Mouse (Mus musculus): Measurements from ENCODE around the gene Isy1. TPM values are rescaled to one million over a fixed set of nuclear protein-coding genes. Genes with fewer than 3 reads are reported as not detected.

Gene Isy1
- polyA plus RNA-seq, 1 experiment from 2014 or later, result 34.1 TPM

DNA sequence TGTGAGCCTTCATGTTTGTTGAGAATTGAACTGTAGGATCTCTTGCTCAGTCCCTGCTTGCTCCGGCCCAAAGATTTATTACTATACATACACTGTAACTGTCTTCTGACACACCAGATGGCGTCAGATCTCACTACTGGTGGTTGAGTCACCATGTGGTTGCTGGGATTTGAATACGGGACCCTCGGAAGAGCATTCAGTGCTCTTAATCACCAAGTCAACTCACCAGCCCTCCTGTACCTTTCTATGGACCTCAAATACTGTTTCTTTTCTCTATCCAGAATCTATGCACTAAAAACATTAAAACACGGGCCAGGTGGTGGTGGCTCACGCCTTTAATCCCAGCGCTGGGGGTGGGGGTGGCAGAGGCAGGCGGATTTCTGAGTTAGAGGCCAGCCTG is 3.0 kb upstream of the Isy1 start:
- Histone ChIP-seq H3K4me3 (ENCODE audit: low read depth, low read length) (no peak overlapping the region), H3K27ac (ENCODE audit: low read depth, low read length) (no peak overlapping the region), H3K9me3 (replicated peaks; ENCODE audit: control insufficient read depth, low read length) (no peaks in the 10 kb centered on the region), H3K27me3 (replicated peaks; ENCODE audit: control insufficient read depth, insufficient read depth, low read length) (no peaks in the 10 kb centered on the region), H3K4me1 (ENCODE audit: control insufficient read depth, insufficient read depth, low read length) (peaks cover 6% of the 10 kb centered on the region; the same call in 1 of the 2 replicates), H3K36me3 (ENCODE audit: control insufficient read depth, insufficient read depth, low read length) (peaks cover 45% of the 10 kb centered on the region), H3K9ac (ENCODE audit: low read length) (no peak overlapping the region), H3K4me2 (ENCODE audit: low read length) (no peak overlapping the region)
- DNase-seq (ENCODE audit: low spot score) (no peak), ATAC-seq (no peak)
- WGBS, result 86% methylated on average over 8 of the region's 8 CpGs

- Histone ChIP-seq H3K9ac (ENCODE audit: low read length) (no peak overlapping the region), H3K36me3 (ENCODE audit: control insufficient read depth, insufficient read depth, low read length) (peaks cover 46% of the 10 kb centered on the region), H3K4me2 (ENCODE audit: low read length) (no peak overlapping the region), H3K27me3 (replicated peaks; ENCODE audit: control insufficient read depth, insufficient read depth, low read length) (no peaks in the 10 kb centered on the region), H3K9me3 (replicated peaks; ENCODE audit: control insufficient read depth, low read length) (no peaks in the 10 kb centered on the region), H3K4me1 (ENCODE audit: control insufficient read depth, insufficient read depth, low read length) (peaks cover 6% of the 10 kb centered on the region; the same call in 1 of the 2 replicates), H3K4me3 (ENCODE audit: low read depth, low read length) (no peak overlapping the region), H3K27ac (ENCODE audit: low read depth, low read length) (no peak overlapping the region)
- DNase-seq (ENCODE audit: low spot score) (no peak), ATAC-seq (no peak)
- WGBS, result 72% methylated on average over 11 of the region's 11 CpGs
Observed at GRCm38 (mm10) chr6:87839797-87840341, 1.3 kb upstream of the Isy1 start.

DNA sequence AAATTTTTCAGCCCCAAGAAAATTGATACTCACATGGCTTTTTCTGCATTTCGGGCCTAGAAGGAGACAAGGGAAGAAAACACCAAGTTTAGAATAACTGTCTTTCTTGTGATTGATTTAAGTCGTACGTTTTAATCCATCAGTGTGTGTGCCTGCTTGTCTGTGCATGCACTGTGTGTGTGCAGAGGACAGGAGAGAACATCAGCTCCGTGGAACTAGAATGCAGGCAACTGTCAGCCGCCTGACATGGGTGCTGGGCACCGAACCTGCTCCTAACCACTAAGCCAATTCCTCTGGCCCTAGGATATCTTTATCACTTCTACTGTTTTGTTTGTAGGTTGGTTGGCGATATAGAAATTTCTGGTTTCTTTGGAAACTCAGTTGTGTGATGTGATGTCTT is 2.9 kb downstream of the Isy1 start, which contains the start of gene Gm45140:
Gm45140 (minus strand) TSS at position 101 of the 400 bp plus-strand sequence.
- Histone ChIP-seq H3K4me3 (ENCODE audit: low read depth, low read length) (no peak within 1 kb of the TSS), H3K9ac (ENCODE audit: low read length) (no peak within 1 kb of the TSS), H3K4me2 (ENCODE audit: low read length) (no peak within 1 kb of the TSS), H3K4me1 (ENCODE audit: control insufficient read depth, insufficient read depth, low read length) (peaks cover 6% of the 10 kb centered on the region; the same call in 1 of the 2 replicates), H3K9me3 (replicated peaks; ENCODE audit: control insufficient read depth, low read length) (no peaks in the 10 kb centered on the region), H3K27ac (ENCODE audit: low read depth, low read length) (no peak within 1 kb of the TSS), H3K27me3 (replicated peaks; ENCODE audit: control insufficient read depth, insufficient read depth, low read length) (no peaks in the 10 kb centered on the region), H3K36me3 (ENCODE audit: control insufficient read depth, insufficient read depth, low read length) (peaks cover 40% of the 10 kb centered on the region)
- ATAC-seq (no peak), DNase-seq (ENCODE audit: low spot score) (no peak)
- 96% methylated on average over 7 of the region's 7 CpGs for WGBS

GRCm38 (mm10) chr6:87820366-87820765 is 18.2 kb downstream of the Isy1 start:
- Histone ChIP-seq H3K27me3 (replicated peaks; ENCODE audit: control insufficient read depth, insufficient read depth, low read length) (no peaks in the 10 kb centered on the region), H3K27ac (ENCODE audit: low read depth, low read length) (no peak overlapping the region), H3K36me3 (ENCODE audit: control insufficient read depth, insufficient read depth, low read length) (peaks cover 100% of the 10 kb centered on the region), H3K9ac (ENCODE audit: low read length) (no peak overlapping the region), H3K4me3 (ENCODE audit: low read depth, low read length) (no peak overlapping the region), H3K4me1 (ENCODE audit: control insufficient read depth, insufficient read depth, low read length) (no peaks in the 10 kb centered on the region), H3K4me2 (ENCODE audit: low read length) (no peak overlapping the region), H3K9me3 (replicated peaks; ENCODE audit: control insufficient read depth, low read length) (no peaks in the 10 kb centered on the region)
- ATAC-seq, result no peak
- WGBS, result 98% methylated on average over 2 of the region's 2 CpGs
- no peak for DNase-seq (ENCODE audit: low spot score)

GRCm38 (mm10) chr6:87814486-87814885 is 24.1 kb downstream of the Isy1 start:
- Histone ChIP-seq H3K27me3 (replicated peaks; ENCODE audit: control insufficient read depth, insufficient read depth, low read length) (no peaks in the 10 kb centered on the region), H3K9ac (ENCODE audit: low read length) (no peak overlapping the region), H3K4me1 (ENCODE audit: control insufficient read depth, insufficient read depth, low read length) (peaks cover 5% of the 10 kb centered on the region), H3K27ac (ENCODE audit: low read depth, low read length) (no peak overlapping the region), H3K36me3 (ENCODE audit: control insufficient read depth, insufficient read depth, low read length) (peaks cover 62% of the 10 kb centered on the region), H3K4me2 (ENCODE audit: low read length) (no peak overlapping the region), H3K9me3 (replicated peaks; ENCODE audit: control insufficient read depth, low read length) (no peaks in the 10 kb centered on the region), H3K4me3 (ENCODE audit: low read depth, low read length) (no peak overlapping the region)
- DNase-seq (ENCODE audit: low spot score) (no peak), ATAC-seq (no peak)
- 93% methylated on average over 5 of the region's 5 CpGs for WGBS

DNA sequence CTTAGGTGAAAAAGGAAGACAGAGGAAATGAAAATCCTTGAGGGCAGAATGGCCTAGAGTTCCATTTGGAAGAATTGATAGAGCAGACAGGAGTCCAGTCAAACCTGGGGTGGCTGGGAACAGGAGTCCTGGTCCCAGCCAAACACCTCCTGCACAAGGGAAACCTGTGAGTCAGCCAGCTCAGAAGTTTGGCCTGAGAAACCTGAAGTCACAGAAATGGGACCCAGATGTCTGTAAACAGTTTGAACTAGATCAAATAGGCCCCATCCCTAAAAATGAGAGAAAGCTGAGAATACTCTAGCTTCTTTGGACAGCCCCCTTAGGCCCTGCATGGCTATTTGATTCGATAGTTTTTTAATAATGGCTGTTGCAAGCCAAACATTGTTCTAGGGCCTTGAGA is 25.9 kb downstream of the Isy1 start:
- peak overlapping the region; percentile 95 for H3K4me2 ChIP-seq (ENCODE audit: low read length)
- no peaks in the 10 kb centered on the region for H3K27me3 ChIP-seq (replicated peaks; ENCODE audit: control insufficient read depth, insufficient read depth, low read length)
- WGBS, result 87% methylated on average over 1 of the region's 1 CpGs
- H3K9ac ChIP-seq (ENCODE audit: low read length), result no peak overlapping the region
- ATAC-seq, result no peak
- peaks cover 44% of the 10 kb centered on the region for H3K36me3 ChIP-seq (ENCODE audit: control insufficient read depth, insufficient read depth, low read length)
- H3K4me3 ChIP-seq (ENCODE audit: low read depth, low read length), result no peak overlapping the region
- H3K4me1 ChIP-seq (ENCODE audit: control insufficient read depth, insufficient read depth, low read length), result peaks cover 5% of the 10 kb centered on the region
- H3K27ac ChIP-seq (ENCODE audit: low read depth, low read length), result no peak overlapping the region
- no peaks in the 10 kb centered on the region for H3K9me3 ChIP-seq (replicated peaks; ENCODE audit: control insufficient read depth, low read length)
- no peak for DNase-seq (ENCODE audit: low spot score)

- Histone ChIP-seq H3K9ac (ENCODE audit: low read length) (peak within 1 kb of the TSS; percentile 76), H3K4me2 (ENCODE audit: low read length) (peak within 1 kb of the TSS; percentile 95), H3K9me3 (replicated peaks; ENCODE audit: control insufficient read depth, low read length) (no peaks in the 10 kb centered on the region), H3K36me3 (ENCODE audit: control insufficient read depth, insufficient read depth, low read length) (peaks cover 35% of the 10 kb centered on the region; the same call in 1 of the 2 replicates), H3K4me1 (ENCODE audit: control insufficient read depth, insufficient read depth, low read length) (peaks cover 5% of the 10 kb centered on the region), H3K4me3 (ENCODE audit: low read depth, low read length) (peak within 1 kb of the TSS; percentile 68), H3K27me3 (replicated peaks; ENCODE audit: control insufficient read depth, insufficient read depth, low read length) (no peaks in the 10 kb centered on the region), H3K27ac (ENCODE audit: low read depth, low read length) (peak within 1 kb of the TSS; percentile 44; the same call in 1 of the 2 replicates)
- WGBS, result under 1% methylated on average over 47 of the region's 56 CpGs
- ATAC-seq, result peak; percentile 99
- DNase-seq (ENCODE audit: low spot score), result peak; percentile 91
Observed at GRCm38 (mm10) chr6:87811675-87812338, 26.8 kb downstream of the Isy1 start, which contains the start of gene Rab43. Gene Rab43, minus strand, starts transcription at chr6:87812164.

DNA sequence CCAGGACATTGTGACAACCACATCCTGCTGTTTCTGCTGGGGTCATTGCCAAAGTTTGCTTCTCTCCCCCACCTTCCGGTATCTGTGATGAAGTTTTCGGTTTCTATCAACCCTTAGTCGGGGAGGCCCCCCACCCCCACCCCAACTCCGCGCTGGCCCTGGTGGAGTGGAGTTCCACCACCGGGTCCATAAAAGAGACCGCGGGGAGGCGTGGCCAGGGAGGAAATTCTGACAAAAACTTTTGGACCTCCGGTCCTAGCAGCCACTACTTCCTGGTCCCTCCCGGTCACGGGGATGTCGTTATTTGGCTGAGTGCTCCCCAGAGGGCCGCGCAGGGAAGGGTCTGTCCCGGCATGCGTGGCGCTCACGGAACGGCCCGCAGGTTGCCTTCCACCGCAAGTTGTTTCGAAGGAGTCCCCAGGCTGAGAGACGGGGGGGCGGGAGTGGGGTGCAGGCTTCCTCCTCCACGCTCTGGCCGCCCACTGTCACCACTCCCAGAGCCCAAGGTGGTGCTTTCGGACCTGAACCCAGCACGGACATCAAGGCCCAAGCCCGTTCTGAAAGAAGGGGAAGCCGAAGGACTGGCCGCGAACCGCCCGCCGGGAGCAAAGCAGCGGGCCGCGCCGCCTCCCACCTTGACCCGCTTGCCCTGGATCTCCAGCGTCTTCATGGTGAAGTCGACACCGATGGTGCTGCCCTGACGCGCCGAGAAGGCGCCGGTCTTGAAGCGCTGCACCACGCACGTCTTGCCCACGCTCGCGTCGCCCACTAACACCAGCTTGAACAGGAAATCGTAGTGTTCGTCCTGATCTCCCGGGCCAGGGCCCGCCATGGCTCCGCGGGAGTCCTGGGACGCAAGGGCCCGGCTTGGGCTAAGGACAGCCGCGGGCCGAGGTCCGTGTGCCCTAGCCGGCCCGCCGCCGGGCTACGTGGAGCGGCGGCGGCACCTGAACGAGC is 27.6 kb downstream of the Isy1 start:
- Histone ChIP-seq H3K4me1 (ENCODE audit: control insufficient read depth, insufficient read depth, low read length) (peaks cover 5% of the 10 kb centered on the region), H3K9me3 (replicated peaks; ENCODE audit: control insufficient read depth, low read length) (no peaks in the 10 kb centered on the region), H3K9ac (ENCODE audit: low read length) (peak overlapping the region; percentile 76), H3K4me3 (ENCODE audit: low read depth, low read length) (peak overlapping the region; percentile 68), H3K27me3 (replicated peaks; ENCODE audit: control insufficient read depth, insufficient read depth, low read length) (no peaks in the 10 kb centered on the region), H3K27ac (ENCODE audit: low read depth, low read length) (peak overlapping the region; percentile 44; the same call in 1 of the 2 replicates), H3K4me2 (ENCODE audit: low read length) (peak overlapping the region; percentile 95), H3K36me3 (ENCODE audit: control insufficient read depth, insufficient read depth, low read length) (peaks cover 27% of the 10 kb centered on the region; the same call in 1 of the 2 replicates)
- ATAC-seq (peak; percentile 61), DNase-seq (ENCODE audit: low spot score) (peak; percentile 51)
- under 1% methylated on average over 71 of the region's 77 CpGs for WGBS

Data from forebrain, embryonic 14.5 days (tissue).